Mouse (Mus musculus): ENCODE results near the gene Egln1. TPM values are rescaled to one million over a fixed set of nuclear protein-coding genes. Genes with fewer than 3 reads are reported as not detected.

Gene Egln1
- polyA plus RNA-seq, 1 experiment from 2014 or later, result 14.8 TPM

GRCm38 (mm10) chr8:124872081-124872480 is 77.0 kb downstream of the Egln1 start:
- Histone ChIP-seq H3K36me3 (ENCODE audit: control insufficient read depth, insufficient read depth, low read length) (peaks cover 21% of the 10 kb centered on the region), H3K9me3 (ENCODE audit: control insufficient read depth, low read length) (no peaks in the 10 kb centered on the region), H3K9ac (ENCODE audit: low read depth, low read length) (no peak overlapping the region), H3K4me2 (ENCODE audit: low read length) (no peak overlapping the region), H3K27ac (ENCODE audit: low read depth, low read length) (no peak overlapping the region), H3K4me1 (ENCODE audit: control insufficient read depth, insufficient read depth, low read depth, low read length) (no peaks in the 10 kb centered on the region), H3K4me3 (ENCODE audit: low read length) (no peak overlapping the region), H3K27me3 (replicated peaks; ENCODE audit: control insufficient read depth, insufficient read depth, low read length) (no peaks in the 10 kb centered on the region)
- WGBS, result 96% methylated on average over 7 of the region's 7 CpGs
- no peak for ATAC-seq

GRCm38 (mm10) chr8:124871474-124871873 is 77.7 kb downstream of the Egln1 start:
- no peak for ATAC-seq
- Histone ChIP-seq H3K27ac (ENCODE audit: low read depth, low read length) (no peak overlapping the region), H3K36me3 (ENCODE audit: control insufficient read depth, insufficient read depth, low read length) (peaks cover 16% of the 10 kb centered on the region), H3K9ac (ENCODE audit: low read depth, low read length) (no peak overlapping the region), H3K9me3 (ENCODE audit: control insufficient read depth, low read length) (no peaks in the 10 kb centered on the region), H3K4me2 (ENCODE audit: low read length) (no peak overlapping the region), H3K4me1 (ENCODE audit: control insufficient read depth, insufficient read depth, low read depth, low read length) (no peaks in the 10 kb centered on the region), H3K4me3 (ENCODE audit: low read length) (no peak overlapping the region), H3K27me3 (replicated peaks; ENCODE audit: control insufficient read depth, insufficient read depth, low read length) (no peaks in the 10 kb centered on the region)
- 93% methylated on average over 7 of the region's 7 CpGs for WGBS

- Histone ChIP-seq H3K4me3 (ENCODE audit: low read length) (no peak overlapping the region), H3K4me1 (ENCODE audit: control insufficient read depth, insufficient read depth, low read depth, low read length) (no peaks in the 10 kb centered on the region), H3K36me3 (ENCODE audit: control insufficient read depth, insufficient read depth, low read length) (peaks cover 13% of the 10 kb centered on the region), H3K4me2 (ENCODE audit: low read length) (no peak overlapping the region), H3K27me3 (replicated peaks; ENCODE audit: control insufficient read depth, insufficient read depth, low read length) (no peaks in the 10 kb centered on the region), H3K9me3 (ENCODE audit: control insufficient read depth, low read length) (no peaks in the 10 kb centered on the region), H3K9ac (ENCODE audit: low read depth, low read length) (no peak overlapping the region), H3K27ac (ENCODE audit: low read depth, low read length) (no peak overlapping the region)
- ATAC-seq, result no peak
- WGBS, result 86% methylated on average over 6 of the region's 6 CpGs
Measured at GRCm38 (mm10) chr8:124869708-124870107, 79.4 kb downstream of the Egln1 start.

GRCm38 (mm10) chr8:124867126-124867525 is 82.0 kb downstream of the Egln1 start:
- WGBS, result 88% methylated on average over 2 of the region's 2 CpGs
- H3K27me3 ChIP-seq (replicated peaks; ENCODE audit: control insufficient read depth, insufficient read depth, low read length), result no peaks in the 10 kb centered on the region
- ATAC-seq, result no peak
- no peak overlapping the region for H3K4me2 ChIP-seq (ENCODE audit: low read length)
- H3K27ac ChIP-seq (ENCODE audit: low read depth, low read length), result no peak overlapping the region
- H3K4me3 ChIP-seq (ENCODE audit: low read length), result no peak overlapping the region
- no peaks in the 10 kb centered on the region for H3K9me3 ChIP-seq (ENCODE audit: control insufficient read depth, low read length)
- H3K36me3 ChIP-seq (ENCODE audit: control insufficient read depth, insufficient read depth, low read length), result 0 out of 2 replicates have a peak, but pooled peaks cover 4% of the 10 kb centered on the region
- H3K4me1 ChIP-seq (ENCODE audit: control insufficient read depth, insufficient read depth, low read depth, low read length), result peaks cover 10% of the 10 kb centered on the region
- no peak overlapping the region for H3K9ac ChIP-seq (ENCODE audit: low read depth, low read length)

GRCm38 (mm10) chr8:124866669-124867068 is 82.5 kb downstream of the Egln1 start:
- H3K4me3 ChIP-seq (ENCODE audit: low read length), result no peak overlapping the region
- H3K9ac ChIP-seq (ENCODE audit: low read depth, low read length), result no peak overlapping the region
- H3K36me3 ChIP-seq (ENCODE audit: control insufficient read depth, insufficient read depth, low read length), result 0 out of 2 replicates have a peak, but pooled peaks cover 4% of the 10 kb centered on the region
- H3K27me3 ChIP-seq (replicated peaks; ENCODE audit: control insufficient read depth, insufficient read depth, low read length), result no peaks in the 10 kb centered on the region
- H3K9me3 ChIP-seq (ENCODE audit: control insufficient read depth, low read length), result no peaks in the 10 kb centered on the region
- ATAC-seq, result no peak
- H3K4me1 ChIP-seq (ENCODE audit: control insufficient read depth, insufficient read depth, low read depth, low read length), result peaks cover 10% of the 10 kb centered on the region
- H3K4me2 ChIP-seq (ENCODE audit: low read length), result no peak overlapping the region
- 86% methylated on average over 3 of the region's 3 CpGs for WGBS
- H3K27ac ChIP-seq (ENCODE audit: low read depth, low read length), result no peak overlapping the region

DNA sequence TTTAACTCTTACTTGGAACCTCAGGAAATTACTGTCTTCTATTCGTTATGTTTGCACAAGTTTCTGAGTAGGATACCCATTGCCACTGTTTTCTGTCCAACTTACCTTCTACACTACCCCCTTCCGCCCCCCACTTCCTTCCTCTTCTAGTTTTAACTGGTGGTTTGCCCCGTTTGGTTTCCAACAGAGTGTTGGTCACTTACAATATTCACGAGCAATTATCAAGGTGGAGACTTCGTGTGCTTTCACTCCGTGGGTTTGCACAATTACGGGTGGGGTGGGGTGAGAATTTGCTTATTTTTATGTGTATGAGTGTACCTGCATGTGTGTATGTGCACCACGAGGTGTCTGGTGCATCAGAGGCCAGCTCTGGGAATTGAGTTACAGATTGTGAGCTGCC is 85.4 kb downstream of the Egln1 start:
- 21% methylated on average over 8 of the region's 8 CpGs for WGBS
- Histone ChIP-seq H3K36me3 (ENCODE audit: control insufficient read depth, insufficient read depth, low read length) (0 out of 2 replicates have a peak, but pooled peaks cover 2% of the 10 kb centered on the region), H3K27ac (ENCODE audit: low read depth, low read length) (no peak overlapping the region), H3K4me3 (ENCODE audit: low read length) (peak overlapping the region; percentile 87), H3K27me3 (replicated peaks; ENCODE audit: control insufficient read depth, insufficient read depth, low read length) (no peaks in the 10 kb centered on the region), H3K9ac (ENCODE audit: low read depth, low read length) (peak overlapping the region; percentile 99), H3K4me2 (ENCODE audit: low read length) (peak overlapping the region; percentile 83), H3K4me1 (ENCODE audit: control insufficient read depth, insufficient read depth, low read depth, low read length) (peaks cover 10% of the 10 kb centered on the region), H3K9me3 (ENCODE audit: control insufficient read depth, low read length) (no peaks in the 10 kb centered on the region)
- ATAC-seq, result no peak

DNA sequence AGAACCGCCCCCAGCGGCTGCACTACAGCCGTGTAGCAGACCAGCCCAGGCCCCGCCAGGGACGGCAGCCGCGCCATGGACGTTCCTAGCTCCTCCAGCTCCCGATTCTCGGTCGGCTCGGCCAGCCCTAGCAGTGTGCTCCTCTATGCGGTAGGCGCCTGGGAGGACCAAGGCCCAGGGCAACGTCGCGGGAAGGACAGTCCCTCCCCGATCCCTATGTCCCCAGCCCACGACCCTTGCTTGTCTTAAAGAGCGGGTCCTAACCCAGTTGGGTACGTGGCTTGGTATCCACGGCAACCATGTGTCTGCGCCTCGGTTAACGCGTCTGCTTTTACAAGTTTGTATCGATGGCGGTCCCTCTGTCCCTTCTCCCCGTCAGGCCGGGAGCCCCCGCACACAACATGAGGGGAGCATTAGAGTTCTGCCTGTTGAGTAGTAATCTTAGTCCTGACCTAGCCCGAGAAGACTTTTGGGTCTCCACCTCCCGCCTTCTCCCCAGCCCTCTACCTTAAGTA is 85.9 kb downstream of the Egln1 start:
- no peaks in the 10 kb centered on the region for H3K27me3 ChIP-seq (replicated peaks; ENCODE audit: control insufficient read depth, insufficient read depth, low read length)
- peak overlapping the region; percentile 83 for H3K4me2 ChIP-seq (ENCODE audit: low read length)
- 0 out of 2 replicates have a peak, but pooled peaks cover 5% of the 10 kb centered on the region for H3K36me3 ChIP-seq (ENCODE audit: control insufficient read depth, insufficient read depth, low read length)
- under 1% methylated on average over 33 of the region's 33 CpGs for whole genome bisulfite sequencing
- H3K9ac ChIP-seq (ENCODE audit: low read depth, low read length), result peak overlapping the region; percentile 99
- no peaks in the 10 kb centered on the region for H3K9me3 ChIP-seq (ENCODE audit: control insufficient read depth, low read length)
- H3K4me3 ChIP-seq (ENCODE audit: low read length), result peak overlapping the region; percentile 87
- peak; percentile 92 for ATAC-seq
- peaks cover 10% of the 10 kb centered on the region for H3K4me1 ChIP-seq (ENCODE audit: control insufficient read depth, insufficient read depth, low read depth, low read length)
- H3K27ac ChIP-seq (ENCODE audit: low read depth, low read length), result peak overlapping the region; percentile 93

GRCm38 (mm10) chr8:124862321-124863162 is 86.6 kb downstream of the Egln1 start, which contains the start of the genes Gnpat and 2810004N23Rik:
Gene Gnpat, plus strand, starts transcription at chr8:124863033.
Gene 2810004N23Rik, minus strand, starts transcription at chr8:124863120.
- Histone ChIP-seq H3K4me3 (ENCODE audit: low read length) (peak within 1 kb of the TSS; percentile 87), H3K36me3 (ENCODE audit: control insufficient read depth, insufficient read depth, low read length) (0 out of 2 replicates have a peak, but pooled peaks cover 5% of the 10 kb centered on the region), H3K9me3 (ENCODE audit: control insufficient read depth, low read length) (no peaks in the 10 kb centered on the region), H3K27ac (ENCODE audit: low read depth, low read length) (peak within 1 kb of the TSS; percentile 93), H3K27me3 (replicated peaks; ENCODE audit: control insufficient read depth, insufficient read depth, low read length) (no peaks in the 10 kb centered on the region), H3K4me1 (ENCODE audit: control insufficient read depth, insufficient read depth, low read depth, low read length) (peaks cover 10% of the 10 kb centered on the region), H3K4me2 (ENCODE audit: low read length) (peak within 1 kb of the TSS; percentile 83), H3K9ac (ENCODE audit: low read depth, low read length) (peak within 1 kb of the TSS; percentile 99)
- WGBS, result 1% methylated on average over 50 of the region's 55 CpGs
- peak; percentile 98 for ATAC-seq

- Histone ChIP-seq H3K9ac (ENCODE audit: low read depth, low read length) (no peak overlapping the region), H3K36me3 (ENCODE audit: control insufficient read depth, insufficient read depth, low read length) (peaks cover 14% of the 10 kb centered on the region; the same call in 1 of the 2 replicates), H3K27me3 (replicated peaks; ENCODE audit: control insufficient read depth, insufficient read depth, low read length) (no peaks in the 10 kb centered on the region), H3K4me3 (ENCODE audit: low read length) (no peak overlapping the region), H3K27ac (ENCODE audit: low read depth, low read length) (no peak overlapping the region), H3K4me1 (ENCODE audit: control insufficient read depth, insufficient read depth, low read depth, low read length) (peaks cover 10% of the 10 kb centered on the region), H3K4me2 (ENCODE audit: low read length) (no peak overlapping the region), H3K9me3 (ENCODE audit: control insufficient read depth, low read length) (peaks cover 9% of the 10 kb centered on the region)
- 89% methylated on average over 3 of the region's 3 CpGs for WGBS
- no peak for ATAC-seq
Measured at GRCm38 (mm10) chr8:124860188-124860587, 88.9 kb downstream of the Egln1 start.

All from hindbrain, embryonic 16.5 days (tissue).